ENCODE assay signal across 11 mouse cellular contexts in genomic region chr16:31705213-31705612, GRCm38 (mm10). TPM values are rescaled to one million over a fixed set of nuclear protein-coding genes. Genes with fewer than 3 reads are reported as not detected.
DNase-seq lines count a peak whose midpoint lies in the region; ATAC-seq and TF ChIP-seq lines count a peak whose summit lies in the region.
"Had no signal": no experiment of that assay in that cellular context is flagged by ENCODE, and none has a peak within 500 bp of the region (broad histone marks: within the 10 kb centered on the region; RNA-seq: fewer than 3 reads in every experiment).

No protein-coding gene starts in this region.

- H3K9ac ChIP-seq in liver, embryonic 14.5 days (replicated peaks) = no peak overlapping the region
- no peak overlapping the region for H3K9ac ChIP-seq in MEL (ENCODE audit: control insufficient read depth, low read depth, low read length, poor library complexity, severe bottlenecking)

- peaks cover under 1% of the 10 kb centered on the region; the same call in 1 of the 2 replicates for H3K79me2 ChIP-seq in MEL (ENCODE audit: control insufficient read depth, insufficient read depth, low read length, poor library complexity)

- WGBS in liver, embryonic 14.5 days (ENCODE audit: insufficient replicate concordance) = 20% methylated on average over 2 of the region's 2 CpGs

- H3K4me3 ChIP-seq in gastrocnemius, adult 2 months = no peak overlapping the region
- H3K4me3 ChIP-seq in liver, embryonic 14.5 days (ENCODE audit: insufficient read depth in 1 of 2, low read depth in 2 of 2, low read length in 2 of 2) = no peak overlapping the region
- no peak overlapping the region for H3K4me3 ChIP-seq in MEL (ENCODE audit: control insufficient read depth in 1 of 2, insufficient read depth in 1 of 2, low read depth in 2 of 2, low read length in 2 of 2)

- TF ChIP-seq EP300 in liver, embryonic 14.5 days (IDR thresholded peaks at IDR 0.05; ENCODE audit: low read depth) = no peak
- no peak for TF ChIP-seq EP300 in MEL (IDR thresholded peaks at IDR 0.05; ENCODE audit: low read depth in 1 of 2, low read length in 2 of 2)

- no peak overlapping the region for H3K27ac ChIP-seq in gastrocnemius, adult 2 months
- H3K27ac ChIP-seq in liver, embryonic 14.5 days = no peak overlapping the region
- H3K27ac ChIP-seq in MEL (ENCODE audit: control insufficient read depth, low read depth, low read length) = no peak overlapping the region

- TF ChIP-seq RAD21 in MEL (IDR thresholded peaks at IDR 0.05; ENCODE audit: low read depth, low read length) = peak; percentile 65

- H3K4me2 ChIP-seq in liver, embryonic 14.5 days (ENCODE audit: low read depth) = no peak overlapping the region

- no peak for DNase-seq in gastrocnemius, adult 2 months
- no peak for DNase-seq in gastrocnemius, adult 8-10 months (ENCODE audit: low spot score in 2 of 2)
- DNase-seq in liver, embryonic 14.5 days (ENCODE audit: low read depth in 3 of 3, low spot score in 3 of 3) = no peak
- no peak for DNase-seq in liver
- peak; percentile 32 for DNase-seq in MEL (ENCODE audit: low read depth, low spot score)
- peak; percentile 38 for DNase-seq in naive thymus-derived CD4-positive, alpha-beta T cell, adult 2 months (ENCODE audit: low read depth)
- no peak for DNase-seq in layer of hippocampus, postnatal 25 days (ENCODE audit: extremely low spot score in 1 of 2, low spot score in 1 of 2)
- DNase-seq in neural tube, embryonic 10.5 days (ENCODE audit: extremely low spot score, low spot score) = no peak
- DNase-seq: adrenal gland, postnatal 36 days; cerebellum, postnatal 36 days had no signal

- no peak for ATAC-seq in liver, embryonic 14.5 days (ENCODE audit: insufficient read depth)
- ATAC-seq: forebrain, embryonic 16.5 days had no signal

- no peaks in the 10 kb centered on the region for H3K9me3 ChIP-seq in liver, embryonic 14.5 days (ENCODE audit: control insufficient read depth, low read length)
- no peaks in the 10 kb centered on the region for H3K9me3 ChIP-seq in MEL (replicated peaks; ENCODE audit: insufficient read depth, low read length)

- intact Hi-C loops in gastrocnemius, adult 2 months (cut with DNase I) = no loop called here

- H3K36me3 ChIP-seq in liver, embryonic 14.5 days (replicated peaks; ENCODE audit: control insufficient read depth, insufficient read depth, low read depth) = no peaks in the 10 kb centered on the region
- peaks cover 0 to 2% of the 10 kb centered on the region in 2 experiments; a peak in 1 of 4 replicates for H3K36me3 ChIP-seq in MEL (ENCODE audit: control insufficient read depth in 1 of 2, insufficient read depth in 2 of 2, low read length in 2 of 2)

- TF ChIP-seq POLR2A in MEL (IDR thresholded peaks at IDR 0.05; ENCODE audit: control insufficient read depth in 1 of 2, insufficient read depth in 1 of 2, low read depth in 1 of 2, low read length in 2 of 2, poor library complexity in 1 of 2) = no peak

- H3K4me1 ChIP-seq in liver, embryonic 14.5 days (replicated peaks; ENCODE audit: control insufficient read depth in 2 of 2, insufficient read depth in 2 of 2, low read length in 1 of 2) = peaks cover 0 to 2% of the 10 kb centered on the region in 2 experiments; a peak in 2 of 4 replicates
- peaks cover 3 to 4% of the 10 kb centered on the region in 2 experiments; a peak in 2 of 4 replicates for H3K4me1 ChIP-seq in MEL (ENCODE audit: control insufficient read depth in 1 of 2, insufficient read depth in 2 of 2, low read length in 2 of 2)

- peak; percentile 80 for TF ChIP-seq CTCF in gastrocnemius, adult 2 months (IDR thresholded peaks at IDR 0.05)
- TF ChIP-seq CTCF in liver, embryonic 14.5 days (IDR thresholded peaks at IDR 0.05; ENCODE audit: low read depth) = peak; percentile 13; the same call in 1 of the 2 replicates
- peak in 1 of 3 experiments; percentile 61; a peak in 2 of 6 replicates for TF ChIP-seq CTCF in MEL (IDR thresholded peaks at IDR 0.05 in 2 of 3, conservative IDR thresholded peaks at IDR 0.05 in 1 of 3; ENCODE audit: control insufficient read depth in 1 of 3, insufficient read depth in 1 of 3, low read depth in 2 of 3, low read length in 3 of 3, poor library complexity in 1 of 3, severe bottlenecking in 1 of 3)

- no peaks in the 10 kb centered on the region for H3K27me3 ChIP-seq in liver, embryonic 14.5 days (ENCODE audit: control insufficient read depth, insufficient read depth, low read length)
- no peaks in the 10 kb centered on the region for H3K27me3 ChIP-seq in MEL (ENCODE audit: control insufficient read depth in 1 of 2, insufficient read depth in 2 of 2, low read length in 2 of 2)

TF ChIP-seq in MEL, 35 proteins besides CTCF, POLR2A, EP300 and RAD21:
- TF ChIP-seq SIN3A (IDR thresholded peaks at IDR 0.05; ENCODE audit: low read length) (no peak), GABPA (IDR thresholded peaks at IDR 0.05; ENCODE audit: low read depth, low read length) (no peak), MAX (IDR thresholded peaks at IDR 0.05; ENCODE audit: low read length) (no peak), NELFE (IDR thresholded peaks at IDR 0.05; ENCODE audit: low read depth, low read length) (no peak), E2F4 (IDR thresholded peaks at IDR 0.05; ENCODE audit: borderline replicate concordance, low read depth, low read length) (no peak), HCFC1 (IDR thresholded peaks at IDR 0.05; ENCODE audit: low read depth, low read length) (no peak), ZMIZ1 (IDR thresholded peaks at IDR 0.05; ENCODE audit: low read depth, low read length) (no peak), ELF1 (IDR thresholded peaks at IDR 0.05; ENCODE audit: low read depth, low read length) (no peak), TCF12 (IDR thresholded peaks at IDR 0.05; ENCODE audit: low read depth, low read length) (no peak), MYB (IDR thresholded peaks at IDR 0.05; ENCODE audit: low read depth, low read length) (no peak), ZKSCAN1 (IDR thresholded peaks at IDR 0.05; ENCODE audit: low read depth, low read length) (no peak), RCOR1 (IDR thresholded peaks at IDR 0.05; ENCODE audit: low read depth, low read length) (no peak), ZNF384 (IDR thresholded peaks at IDR 0.05; ENCODE audit: low read depth, low read length) (peak; percentile 89), POLR2AphosphoS5 (IDR thresholded peaks at IDR 0.05; ENCODE audit: borderline replicate concordance, low read depth, low read length) (no peak), CHD2 (IDR thresholded peaks at IDR 0.05; ENCODE audit: low read length) (no peak), JUND (IDR thresholded peaks at IDR 0.05; ENCODE audit: low read depth, low read length) (no peak), MAZ (IDR thresholded peaks at IDR 0.05; ENCODE audit: low read depth, low read length) (no peak), MEF2A (IDR thresholded peaks at IDR 0.05; ENCODE audit: extremely low read depth, insufficient replicate concordance, low read depth, low read length, poor library complexity, severe bottlenecking) (no peak), UBTF (IDR thresholded peaks at IDR 0.05; ENCODE audit: borderline replicate concordance, insufficient read depth, low read depth, low read length) (no peak), SMC3 (IDR thresholded peaks at IDR 0.05; ENCODE audit: low read depth, low read length) (peak; percentile 57), TBP (IDR thresholded peaks at IDR 0.05; ENCODE audit: low read depth, low read length) (no peak), ZC3H11A (IDR thresholded peaks at IDR 0.05; ENCODE audit: low read depth, low read length) (peak; percentile 41; the same call in 1 of the 2 replicates)

RNA-seq across cellular contexts. Expression of gene Dlg1, which starts 42.0 kb away (rescaled TPM):
- total RNA-seq in gastrocnemius, adult 2 months (2021) = 10 to 100 TPM; 58.7 to 60.8 TPM
- 10 to 100 TPM; 60.2 to 66.9 (median 64.5) TPM for total RNA-seq in gastrocnemius, adult 8-10 months (2022)
- 8.1 and 12.9 TPM in 2 replicates for polyA plus RNA-seq in liver, embryonic 14.5 days (2012; rRNA removed)
- 7.3 and 8.7 TPM in 2 replicates for polyA plus RNA-seq in liver, embryonic 14.5 days (2014; fragmentation: Nextera tagmentation; extraction: Ambion mirVana)
- 24.9 and 25.7 TPM in 2 replicates for total RNA-seq in MEL (2012; rRNA removed)
- 10 to 100 TPM; 33.9 to 74.6 TPM for polyA plus RNA-seq in MEL (2012; ENCODE audit: insufficient read depth in 1 of 2, insufficient read length in 2 of 2, low read depth in 1 of 2, low replicate concordance in 2 of 2, missing spikeins in 1 of 2)
- 10 to 100 TPM; 71.5 to 77.6 TPM for total RNA-seq in layer of hippocampus, postnatal 25 days (2021)

Comparison
In these comparisons a context has a peak if more than half of its experiments do, and no peak if none do; other contexts are left out.
1. DNase-seq: peak in MEL (single experiment) and naive thymus-derived CD4-positive, alpha-beta T cell, adult 2 months (single experiment); none in gastrocnemius, adult 2 months (single experiment), gastrocnemius, adult 8-10 months (0 of 2), liver, embryonic 14.5 days (0 of 3), liver (single experiment), layer of hippocampus, postnatal 25 days (0 of 2) and neural tube, embryonic 10.5 days (single experiment).